Mouse (Mus musculus): ENCODE data around the gene Gm20878.
"Not testable (repeated sequence)": the region's sequence is repeated elsewhere in the genome, so short reads cannot be mapped to it uniquely, and the experiment has no call there.

Gm20878 gene

GRCm38 (mm10) chr4:41941272-41941671 lies at the start of gene Gm20878:
Gene Gm20878, plus strand, starts transcription at chr4:41941572.
- DNase-seq (ENCODE audit: low spot score), result not testable (repeated sequence)

GRCm38 (mm10) chr4:41903310-41903709 lies 38.1 kb upstream of the Gm20878 start, which contains the start of gene Gm21541:
Gene Gm21541, plus strand, starts transcription at chr4:41903610.
- DNase-seq (ENCODE audit: low spot score), result not testable (repeated sequence)

GRCm38 (mm10) chr4:41965758-41966157 lies 24.4 kb downstream of the Gm20878 start, which contains the start of gene Fam205a4:
Gene Fam205a4, plus strand, starts transcription at chr4:41966058.
- not testable (repeated sequence) for DNase-seq (ENCODE audit: low spot score)

All from lung, postnatal 25 days (tissue).